Mouse (Mus musculus) hindbrain, embryonic 13.5 days (tissue): Measurements from ENCODE around the gene Zfp420. TPM values are rescaled to one million over a fixed set of nuclear protein-coding genes. Genes with fewer than 3 reads are reported as not detected.

Source experiments
- ATAC-seq: fragments of 200-750 bp; cut with Nextera tagmentation; 2 replicates; pipeline ENCODE4 v1.8.0; 2017; ENCODE audit warnings: moderate TSS enrichment; ENCODE audit not compliant: low FRiP score
- H3K27ac ChIP-seq: fragments of 300-500 bp; sonication (generic); 2 replicates; pipeline ENCODE4 v1.5.1; 2015; ENCODE audit warnings: inconsistent platforms, mild to moderate bottlenecking, moderate library complexity
- H3K27me3 ChIP-seq: fragments of 300-500 bp; sonication (generic); 2 replicates; pipeline ENCODE4 v1.6.1; 2015; ENCODE audit warnings: mild to moderate bottlenecking, inconsistent platforms
- H3K36me3 ChIP-seq: fragments of 300-500 bp; sonication (generic); 2 replicates; pipeline ENCODE4 v1.6.1; 2015; ENCODE audit warnings: mild to moderate bottlenecking, inconsistent platforms
- H3K4me1 ChIP-seq: fragments of 300-500 bp; sonication (generic); replicated peaks from 2 replicates; pipeline ENCODE4 v1.6.1; 2015; ENCODE audit warnings: inconsistent platforms
- H3K4me2 ChIP-seq: fragments of 300-500 bp; sonication (generic); 2 replicates; pipeline ENCODE4 v1.6.1; 2015; ENCODE audit warnings: inconsistent platforms, mild to moderate bottlenecking, moderate library complexity
- H3K4me3 ChIP-seq: fragments of 300-500 bp; sonication (generic); 2 replicates; pipeline ENCODE4 v1.5.1; 2015; ENCODE audit warnings: mild to moderate bottlenecking, inconsistent platforms
- H3K9ac ChIP-seq: fragments of 300-500 bp; sonication (generic); 2 replicates; pipeline ENCODE4 v1.6.1; 2015; ENCODE audit warnings: mild to moderate bottlenecking, inconsistent platforms
- H3K9me3 ChIP-seq: fragments of 300-500 bp; sonication (generic); 2 replicates; pipeline ENCODE4 v1.6.1; 2016; ENCODE audit warnings: inconsistent platforms
- WGBS: fragments of 180-500 bp; shearing (Covaris S2); methylation state at CpG from one replicate; pipeline ENCODE4 v1.1.7; 2015; 5-methylcytosine and 5-hydroxymethylcytosine counted together
- microRNA-seq: library from miRNA; unstranded; fragments of <30 nt; microRNA quantifications from one replicate; pipeline ENCODE4, GENCODE M21; 2016
- polyA plus RNA-seq: library from polyadenylated mRNA; unstranded; fragments of >200 nt; fragmentation: Nextera tagmentation; extraction: Ambion mirVana; gene quantifications from 2 replicates; pipeline ENCODE4 v1.2.1, GENCODE M21; 2015

Zfp420 gene
- polyA plus RNA-seq, 1 experiment from 2014 or later, result 18.2 TPM

GRCm38 (mm10) chr7:29907206-29907605 is 47.4 kb downstream of the Zfp420 start:
- no peak overlapping the region for H3K9ac ChIP-seq
- WGBS, result 89% methylated on average over 5 of the region's 5 CpGs
- H3K27me3 ChIP-seq, result no peaks in the 10 kb centered on the region
- H3K4me2 ChIP-seq, result peak overlapping the region; percentile 59
- no peak for ATAC-seq
- peaks cover 20% of the 10 kb centered on the region for H3K36me3 ChIP-seq
- no peaks in the 10 kb centered on the region for H3K9me3 ChIP-seq
- peaks cover 29% of the 10 kb centered on the region for H3K4me1 ChIP-seq
- H3K4me3 ChIP-seq, result peak overlapping the region; percentile 47; the same call in 1 of the 2 replicates
- H3K27ac ChIP-seq, result peak overlapping the region; percentile 98

- ATAC-seq, result peak; percentile 83
- no peaks in the 10 kb centered on the region for H3K9me3 ChIP-seq
- under 1% methylated on average over 33 of the region's 33 CpGs for WGBS
- H3K9ac ChIP-seq, result peak within 1 kb of the TSS; percentile 85
- peaks cover 29% of the 10 kb centered on the region for H3K4me1 ChIP-seq
- H3K27ac ChIP-seq, result peak within 1 kb of the TSS; percentile 98
- no peaks in the 10 kb centered on the region for H3K27me3 ChIP-seq
- H3K4me2 ChIP-seq, result peak within 1 kb of the TSS; percentile 61
- peak within 1 kb of the TSS; percentile 73 for H3K4me3 ChIP-seq
- H3K36me3 ChIP-seq, result peaks cover 26% of the 10 kb centered on the region
Observed at GRCm38 (mm10) chr7:29908130-29908950, 48.6 kb downstream of the Zfp420 start, which contains the start of gene Zfp383. Gene Zfp383 (plus strand): TSS chr7:29908223.

GRCm38 (mm10) chr7:29910252-29910651 is 50.5 kb downstream of the Zfp420 start:
- Histone ChIP-seq H3K27me3 (no peaks in the 10 kb centered on the region), H3K4me1 (peaks cover 29% of the 10 kb centered on the region), H3K9ac (0 out of 2 replicates have a peak overlapping the region, but pooled peaks have one; percentile 85), H3K9me3 (no peaks in the 10 kb centered on the region; the same call in 1 of the 2 replicates), H3K27ac (no peak overlapping the region), H3K36me3 (peaks cover 39% of the 10 kb centered on the region), H3K4me2 (peak overlapping the region; percentile 61), H3K4me3 (peak overlapping the region; percentile 73; the same call in 1 of the 2 replicates)
- WGBS, result 54% methylated on average over 2 of the region's 2 CpGs
- no peak for ATAC-seq

GRCm38 (mm10) chr7:29912172-29912571 is 52.4 kb downstream of the Zfp420 start:
- Histone ChIP-seq H3K9me3 (no peaks in the 10 kb centered on the region; the same call in 1 of the 2 replicates), H3K4me3 (no peak overlapping the region), H3K4me2 (no peak overlapping the region), H3K27ac (no peak overlapping the region), H3K9ac (no peak overlapping the region), H3K27me3 (no peaks in the 10 kb centered on the region), H3K36me3 (peaks cover 53% of the 10 kb centered on the region), H3K4me1 (peaks cover 25% of the 10 kb centered on the region)
- ATAC-seq, result no peak
- 98% methylated on average over 13 of the region's 13 CpGs for WGBS

GRCm38 (mm10) chr7:29917371-29918061 is 57.7 kb downstream of the Zfp420 start:
- Histone ChIP-seq H3K27ac (no peak overlapping the region), H3K4me1 (no peaks in the 10 kb centered on the region), H3K36me3 (peaks cover 44% of the 10 kb centered on the region), H3K4me2 (no peak overlapping the region), H3K9ac (no peak overlapping the region), H3K4me3 (no peak overlapping the region), H3K9me3 (no peaks in the 10 kb centered on the region; the same call in 1 of the 2 replicates), H3K27me3 (no peaks in the 10 kb centered on the region)
- no peak for ATAC-seq
- WGBS, result 57% methylated on average over 6 of the region's 6 CpGs

GRCm38 (mm10) chr7:29918062-29918453 is 58.3 kb downstream of the Zfp420 start:
- no peak for ATAC-seq

GRCm38 (mm10) chr7:29921439-29922093 is 61.8 kb downstream of the Zfp420 start:
- ATAC-seq, result no peak
- no peaks in the 10 kb centered on the region for H3K4me1 ChIP-seq
- H3K9me3 ChIP-seq, result no peaks in the 10 kb centered on the region
- no peaks in the 10 kb centered on the region for H3K27me3 ChIP-seq
- H3K36me3 ChIP-seq, result peaks cover 9% of the 10 kb centered on the region
- H3K9ac ChIP-seq, result no peak overlapping the region
- H3K27ac ChIP-seq, result no peak overlapping the region
- H3K4me2 ChIP-seq, result no peak overlapping the region
- no peak overlapping the region for H3K4me3 ChIP-seq
- 87% methylated on average over 6 of the region's 6 CpGs for WGBS

More at GRCm38 (mm10) chr7:29918062-29918453, 58.3 kb downstream of the Zfp420 start:
- Histone ChIP-seq H3K4me3 (no peak overlapping the region), H3K4me1 (no peaks in the 10 kb centered on the region), H3K27me3 (no peaks in the 10 kb centered on the region), H3K27ac (no peak overlapping the region), H3K9ac (no peak overlapping the region), H3K9me3 (no peaks in the 10 kb centered on the region; the same call in 1 of the 2 replicates), H3K36me3 (peaks cover 40% of the 10 kb centered on the region), H3K4me2 (no peak overlapping the region)
- WGBS, result 83% methylated on average over 4 of the region's 4 CpGs

GRCm38 (mm10) chr7:29922780-29923179 is 63.0 kb downstream of the Zfp420 start:
- Histone ChIP-seq H3K4me2 (no peak overlapping the region), H3K27me3 (no peaks in the 10 kb centered on the region), H3K4me1 (no peaks in the 10 kb centered on the region), H3K9ac (no peak overlapping the region), H3K9me3 (no peaks in the 10 kb centered on the region), H3K36me3 (no peaks in the 10 kb centered on the region), H3K4me3 (no peak overlapping the region), H3K27ac (no peak overlapping the region)
- WGBS, result 64% methylated on average over 2 of the region's 2 CpGs
- no peak for ATAC-seq

Small RNA genes lying within 50 kb of the gene (microRNA-seq; reads per million reads assigned to microRNA genes)
- gene Mir7668, result not detected

Other genes starting within 250 kb of the Zfp420 start
- 0.26 and 0.32 TPM in 2 replicates for gene Catsperg2, start 132.9 kb upstream of the Zfp420 start, polyA plus RNA-seq
- 17.2 and 17.3 TPM in 2 replicates for gene Zfp84, start 91.4 kb upstream of the Zfp420 start, polyA plus RNA-seq
- 14.2 and 14.7 TPM in 2 replicates for gene Zfp30, start 76.0 kb upstream of the Zfp420 start, polyA plus RNA-seq
- gene Zfp790, start 43.9 kb upstream of the Zfp420 start, polyA plus RNA-seq, result 28.6 and 30.0 TPM in 2 replicates
- 12.4 and 13.0 TPM in 2 replicates for gene Zfp940, start 6.3 kb upstream of the Zfp420 start, polyA plus RNA-seq
- 15.1 and 15.2 TPM in 2 replicates for gene Zfp27, start 46.6 kb downstream of the Zfp420 start, polyA plus RNA-seq
- gene Zfp383, start 48.2 kb downstream of the Zfp420 start, polyA plus RNA-seq, result 8.5 and 8.6 TPM in 2 replicates
- gene Zfp74, start 94.1 kb downstream of the Zfp420 start, polyA plus RNA-seq, result 17.5 and 18.4 TPM in 2 replicates
- 5.5 and 8.0 TPM in 2 replicates for gene Zfp568, start 124.0 kb downstream of the Zfp420 start, polyA plus RNA-seq
- 9.4 TPM in 2 replicates for gene Zfp14, start 191.4 kb downstream of the Zfp420 start, polyA plus RNA-seq
- gene Zfp82, start 212.9 kb downstream of the Zfp420 start, polyA plus RNA-seq, result 12.8 and 12.9 TPM in 2 replicates
- 1.5 and 1.6 TPM in 2 replicates for gene Gm26920, start 230.4 kb downstream of the Zfp420 start, polyA plus RNA-seq
- 19.2 and 19.6 TPM in 2 replicates for gene Zfp566, start 230.5 kb downstream of the Zfp420 start, polyA plus RNA-seq
- 95.2 and 108 TPM in 2 replicates for gene Zfp260, start 234.8 kb downstream of the Zfp420 start, polyA plus RNA-seq